Mouse (Mus musculus): ENCODE measurements around the gene Cd69. TPM values are rescaled to one million over a fixed set of nuclear protein-coding genes. Genes with fewer than 3 reads are reported as not detected.
A peak's percentile ranks its signal among the peaks of the same experiment; 100 is the strongest.

Cd69 gene
- polyA plus RNA-seq, 1 experiment from 2014 or later: 0.48 TPM

DNA sequence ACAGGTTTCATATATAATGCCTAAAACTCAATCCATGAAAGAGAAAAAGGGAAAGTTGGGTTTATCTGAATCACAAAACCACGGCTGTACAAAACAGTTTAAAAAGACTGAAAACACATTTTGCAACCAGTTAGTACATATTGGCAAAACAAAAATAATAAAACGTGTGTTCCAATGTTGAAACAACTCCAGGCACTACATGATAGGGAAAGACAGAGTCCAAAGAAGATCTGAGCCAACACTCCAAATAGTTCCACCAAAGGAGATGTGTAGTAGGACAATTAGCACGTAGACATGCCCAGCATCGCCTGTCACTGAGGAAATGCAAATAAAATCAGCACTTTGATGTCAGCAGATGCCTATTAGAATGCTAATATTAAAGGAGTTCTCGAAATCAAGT is 33.8 kb downstream of the Cd69 start:
- TF ChIP-seq CTCF (IDR thresholded peaks at IDR 0.05) (no peak), EP300 (IDR thresholded peaks at IDR 0.05) (no peak)

GRCm38 (mm10) chr6:129239564-129240248 is 35.5 kb downstream of the Cd69 start:
- DNase-seq (ENCODE audit: low spot score) (no peak), ATAC-seq (no peak)
- 84% methylated on average over 9 of the region's 9 CpGs for WGBS

More for the DNA sequence above, 33.8 kb downstream of the Cd69 start:
- Histone ChIP-seq H3K9ac (replicated peaks; ENCODE audit: low read depth) (no peak overlapping the region), H3K4me2 (replicated peaks; ENCODE audit: low read depth, low read length) (no peak overlapping the region), H3K36me3 (ENCODE audit: insufficient read depth, low read length) (no peaks in the 10 kb centered on the region), H3K4me3 (ENCODE audit: low read depth, low read length) (no peak overlapping the region), H3K9me3 (ENCODE audit: low read length) (no peaks in the 10 kb centered on the region), H3K27ac (ENCODE audit: low read length) (no peak overlapping the region), H3K4me1 (ENCODE audit: insufficient read depth, low read depth, low read length) (peaks cover 7% of the 10 kb centered on the region; the same call in 1 of the 2 replicates), H3K27me3 (replicated peaks; ENCODE audit: insufficient read depth, low read length) (no peaks in the 10 kb centered on the region)
- no peak for DNase-seq (ENCODE audit: low spot score)
- 46% methylated on average over 5 of the region's 5 CpGs for WGBS
- no peak for ATAC-seq

DNA sequence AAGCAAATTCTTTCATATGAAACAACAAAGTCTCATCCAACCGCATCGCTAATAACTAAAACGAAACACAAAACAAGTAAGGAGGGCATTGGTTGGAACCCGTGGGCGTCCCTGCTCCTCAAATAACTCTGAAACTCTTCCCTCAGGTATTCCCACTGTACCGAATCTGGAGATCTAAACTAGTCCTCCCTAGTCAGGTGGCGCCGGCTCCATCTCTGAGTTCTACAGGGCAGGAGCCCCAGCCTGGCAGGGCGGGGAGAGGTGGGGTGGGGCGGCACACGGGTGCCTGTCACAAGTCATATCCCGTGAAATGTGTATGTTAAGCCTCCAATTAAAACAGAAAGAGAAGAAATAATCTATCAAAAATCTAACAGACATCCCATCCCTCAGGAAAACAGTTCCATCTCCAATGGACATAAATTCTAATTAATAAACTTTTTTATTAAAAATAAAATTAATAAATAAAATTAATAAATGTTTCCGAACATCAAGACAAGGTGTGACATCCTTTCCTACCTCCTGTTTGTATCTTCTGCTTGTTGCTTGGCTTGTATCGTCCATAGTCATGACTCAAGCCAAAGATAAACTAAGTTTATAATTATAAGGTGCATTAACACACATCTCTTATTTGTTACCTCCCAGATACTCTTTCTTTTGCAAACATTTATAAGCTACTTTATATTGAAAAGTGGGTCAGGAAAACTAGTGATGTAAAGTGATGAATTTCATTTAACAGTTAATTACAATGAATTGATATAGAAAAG is 36.8 kb downstream of the Cd69 start:
- Histone ChIP-seq H3K9ac (replicated peaks; ENCODE audit: low read depth) (peak overlapping the region; percentile 53), H3K4me3 (ENCODE audit: low read depth, low read length) (peak overlapping the region; percentile 50), H3K27me3 (replicated peaks; ENCODE audit: insufficient read depth, low read length) (no peaks in the 10 kb centered on the region), H3K4me1 (ENCODE audit: insufficient read depth, low read depth, low read length) (peaks cover 18% of the 10 kb centered on the region; the same call in 1 of the 2 replicates), H3K9me3 (ENCODE audit: low read length) (no peaks in the 10 kb centered on the region), H3K4me2 (replicated peaks; ENCODE audit: low read depth, low read length) (peak overlapping the region; percentile 58), H3K36me3 (ENCODE audit: insufficient read depth, low read length) (no peaks in the 10 kb centered on the region), H3K27ac (ENCODE audit: low read length) (peak overlapping the region; percentile 85)
- no peak for TF ChIP-seq CTCF (IDR thresholded peaks at IDR 0.05)
- TF ChIP-seq EP300 (IDR thresholded peaks at IDR 0.05): 0 out of 2 replicates have a peak, but pooled peaks have one; percentile 34
- ATAC-seq: peak; percentile 59
- DNase-seq (ENCODE audit: low spot score): peak; percentile 66
- 7% methylated on average over 14 of the region's 14 CpGs for WGBS

More at GRCm38 (mm10) chr6:129239564-129240248, 35.5 kb downstream of the Cd69 start:
- Histone ChIP-seq H3K36me3 (ENCODE audit: insufficient read depth, low read length) (no peaks in the 10 kb centered on the region), H3K27me3 (replicated peaks; ENCODE audit: insufficient read depth, low read length) (no peaks in the 10 kb centered on the region), H3K4me2 (replicated peaks; ENCODE audit: low read depth, low read length) (no peak overlapping the region), H3K9me3 (ENCODE audit: low read length) (no peaks in the 10 kb centered on the region), H3K9ac (replicated peaks; ENCODE audit: low read depth) (no peak overlapping the region), H3K4me3 (ENCODE audit: low read depth, low read length) (no peak overlapping the region), H3K4me1 (ENCODE audit: insufficient read depth, low read depth, low read length) (peaks cover 18% of the 10 kb centered on the region; the same call in 1 of the 2 replicates), H3K27ac (ENCODE audit: low read length) (no peak overlapping the region)
- TF ChIP-seq EP300 (IDR thresholded peaks at IDR 0.05) (no peak), CTCF (IDR thresholded peaks at IDR 0.05) (no peak)

GRCm38 (mm10) chr6:129237350-129238274 is 37.6 kb downstream of the Cd69 start:
- DNase-seq (ENCODE audit: low spot score) (peak; percentile 96), ATAC-seq (peak; percentile 86)
- WGBS: 6% methylated on average over 16 of the region's 16 CpGs
- Histone ChIP-seq H3K36me3 (ENCODE audit: insufficient read depth, low read length) (no peaks in the 10 kb centered on the region), H3K9me3 (ENCODE audit: low read length) (no peaks in the 10 kb centered on the region), H3K4me2 (replicated peaks; ENCODE audit: low read depth, low read length) (peak overlapping the region; percentile 58), H3K9ac (replicated peaks; ENCODE audit: low read depth) (peak overlapping the region; percentile 53), H3K4me1 (ENCODE audit: insufficient read depth, low read depth, low read length) (peaks cover 18% of the 10 kb centered on the region; the same call in 1 of the 2 replicates), H3K4me3 (ENCODE audit: low read depth, low read length) (peak overlapping the region; percentile 50), H3K27me3 (replicated peaks; ENCODE audit: insufficient read depth, low read length) (no peaks in the 10 kb centered on the region), H3K27ac (ENCODE audit: low read length) (peak overlapping the region; percentile 85)
- TF ChIP-seq CTCF (IDR thresholded peaks at IDR 0.05): peak; percentile 93
- TF ChIP-seq EP300 (IDR thresholded peaks at IDR 0.05): peak; percentile 62

DNA sequence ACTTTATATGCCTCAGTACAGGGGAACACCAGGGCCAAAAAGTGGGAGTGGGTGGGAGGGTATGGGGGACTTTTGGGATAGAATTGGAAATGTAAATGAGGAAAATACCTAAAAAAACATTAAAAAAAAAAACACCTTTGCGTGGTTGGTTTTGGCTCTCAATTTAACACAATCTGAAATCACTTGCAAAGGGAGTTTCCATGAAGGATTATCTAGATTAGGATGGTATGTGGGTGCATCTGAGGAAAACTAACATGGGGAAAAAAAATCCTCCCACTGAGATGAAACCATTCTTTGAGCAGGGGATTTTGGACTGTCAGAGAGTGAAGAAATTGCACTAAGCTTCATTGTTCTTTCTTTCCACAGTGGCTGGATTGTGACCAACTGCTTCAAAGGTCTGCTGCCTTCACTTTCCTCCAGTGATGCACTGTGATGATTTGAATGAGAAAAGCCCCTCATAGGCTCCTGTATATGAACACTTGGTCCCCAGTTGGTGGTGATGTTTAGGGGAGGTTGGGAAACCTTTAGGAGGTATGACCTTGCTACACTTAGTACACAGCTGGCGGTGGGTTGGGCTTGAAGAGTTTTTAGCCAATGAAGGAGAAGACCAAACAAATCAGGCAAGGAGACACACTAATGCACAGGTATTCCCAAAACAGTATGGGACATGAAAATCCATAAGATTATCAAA is 38.4 kb downstream of the Cd69 start:
- H3K27me3 ChIP-seq (replicated peaks; ENCODE audit: insufficient read depth, low read length): no peaks in the 10 kb centered on the region
- peak overlapping the region; percentile 58 for H3K4me2 ChIP-seq (replicated peaks; ENCODE audit: low read depth, low read length)
- no peaks in the 10 kb centered on the region for H3K9me3 ChIP-seq (ENCODE audit: low read length)
- ATAC-seq: no peak
- H3K9ac ChIP-seq (replicated peaks; ENCODE audit: low read depth): peak overlapping the region; percentile 3
- no peak for TF ChIP-seq EP300 (IDR thresholded peaks at IDR 0.05)
- no peak for TF ChIP-seq CTCF (IDR thresholded peaks at IDR 0.05)
- no peaks in the 10 kb centered on the region for H3K36me3 ChIP-seq (ENCODE audit: insufficient read depth, low read length)
- H3K4me1 ChIP-seq (ENCODE audit: insufficient read depth, low read depth, low read length): peaks cover 23% of the 10 kb centered on the region; the same call in 1 of the 2 replicates
- H3K27ac ChIP-seq (ENCODE audit: low read length): peak overlapping the region; percentile 85
- WGBS: 75% methylated on average over 2 of the region's 2 CpGs
- DNase-seq (ENCODE audit: low spot score): no peak
- H3K4me3 ChIP-seq (ENCODE audit: low read depth, low read length): peak overlapping the region; percentile 50
